ENCODE assay signal across 1 mouse cellular context in genomic region chr11:101462583-101463440, GRCm38 (mm10).
TF ChIP-seq lines count a peak whose summit lies in the region.

No protein-coding gene starts in this region.

TF ChIP-seq in MEL, 35 proteins besides CTCF, POLR2A, EP300 and RAD21 (continued from another document):
- TF ChIP-seq MEF2A (IDR thresholded peaks at IDR 0.05; ENCODE audit: extremely low read depth, insufficient replicate concordance, low read depth, low read length, poor library complexity, severe bottlenecking) = no peak
- no peak for TF ChIP-seq CHD1 (IDR thresholded peaks at IDR 0.05; ENCODE audit: low read depth, low read length)
- no peak for TF ChIP-seq MAZ (IDR thresholded peaks at IDR 0.05; ENCODE audit: low read depth, low read length)
- TF ChIP-seq E2F4 (IDR thresholded peaks at IDR 0.05; ENCODE audit: borderline replicate concordance, low read depth, low read length) = no peak
- peak; percentile 12; the same call in 1 of the 2 replicates for TF ChIP-seq HCFC1 (IDR thresholded peaks at IDR 0.05; ENCODE audit: low read depth, low read length)
- TF ChIP-seq KAT2A (conservative IDR thresholded peaks at IDR 0.05; ENCODE audit: low read depth, low read length) = no peak
- no peak for TF ChIP-seq BHLHE40 (IDR thresholded peaks at IDR 0.05; ENCODE audit: borderline replicate concordance, low read depth, low read length)
- no peak for TF ChIP-seq MYC (IDR thresholded peaks at IDR 0.05; ENCODE audit: low read depth, low read length)
- peak; percentile 82 for TF ChIP-seq ZNF384 (IDR thresholded peaks at IDR 0.05; ENCODE audit: low read depth, low read length)
- TF ChIP-seq ZMIZ1 (IDR thresholded peaks at IDR 0.05; ENCODE audit: low read depth, low read length) = no peak
- no peak for TF ChIP-seq MAX (IDR thresholded peaks at IDR 0.05; ENCODE audit: low read length)
- 0 out of 2 replicates have a peak, but pooled peaks have one; percentile 11 for TF ChIP-seq ELF1 (IDR thresholded peaks at IDR 0.05; ENCODE audit: low read depth, low read length)
- TF ChIP-seq USF2 (IDR thresholded peaks at IDR 0.05; ENCODE audit: borderline replicate concordance in 1 of 2, insufficient read depth in 1 of 2, low read depth in 1 of 2, low read length in 2 of 2) = no peak
